Comparison of ENCODE assay signal across 10 mouse cellular contexts in genomic region chr1:191002201-191002600, GRCm38 (mm10). TPM values are rescaled to one million over a fixed set of nuclear protein-coding genes. Genes with fewer than 3 reads are reported as not detected.
A peak's percentile ranks its signal among the peaks of the same experiment; 100 is the strongest.
DNase-seq lines count a peak whose midpoint lies in the region; ATAC-seq and TF ChIP-seq lines count a peak whose summit lies in the region.
"Had no signal": no experiment of that assay in that cellular context is flagged by ENCODE, and none has a peak within 500 bp of the region (broad histone marks: within the 10 kb centered on the region; RNA-seq: fewer than 3 reads in every experiment).

No protein-coding gene starts in this region.

- TF ChIP-seq POLR2A in kidney, adult 2 months (IDR thresholded peaks at IDR 0.05; ENCODE audit: low read depth, low read length) = no peak
- TF ChIP-seq POLR2A in CH12.LX (IDR thresholded peaks at IDR 0.05; ENCODE audit: low read depth, low read length) = no peak

- H3K27me3 ChIP-seq in kidney, adult 2 months (replicated peaks; ENCODE audit: control insufficient read depth, insufficient read depth, low read length) = no peaks in the 10 kb centered on the region
- H3K27me3 ChIP-seq in kidney, embryonic 14.5 days (ENCODE audit: control insufficient read depth, insufficient read depth, low read length) = no peaks in the 10 kb centered on the region
- H3K27me3 ChIP-seq in CH12.LX (replicated peaks) = no peaks in the 10 kb centered on the region
- no peaks in the 10 kb centered on the region for H3K27me3 ChIP-seq in hindbrain, embryonic 16.5 days (replicated peaks; ENCODE audit: control insufficient read depth, insufficient read depth, low read length)

- WGBS in kidney, adult 2 months = 58% methylated on average over 6 of the region's 6 CpGs
- 62% methylated on average over 6 of the region's 6 CpGs for WGBS in kidney, embryonic 14.5 days
- 62% methylated on average over 6 of the region's 6 CpGs for WGBS in hindbrain, embryonic 16.5 days

- no peak for ATAC-seq in kidney, embryonic 14.5 days (ENCODE audit: low FRiP score, low TSS enrichment)
- ATAC-seq in hindbrain, embryonic 16.5 days = no peak

- no peaks in the 10 kb centered on the region for H3K4me1 ChIP-seq in kidney, adult 2 months (ENCODE audit: control insufficient read depth, insufficient read depth, low read length)
- no peaks in the 10 kb centered on the region for H3K4me1 ChIP-seq in kidney, embryonic 14.5 days (ENCODE audit: control insufficient read depth, insufficient read depth, low read length)
- no peaks in the 10 kb centered on the region for H3K4me1 ChIP-seq in CH12.LX (ENCODE audit: control insufficient read depth in 1 of 2, insufficient read depth in 2 of 2)
- H3K4me1 ChIP-seq in hindbrain, embryonic 16.5 days (ENCODE audit: control insufficient read depth, insufficient read depth, low read depth, low read length) = no peaks in the 10 kb centered on the region

- no peaks in the 10 kb centered on the region for H3K36me3 ChIP-seq in kidney, adult 2 months (ENCODE audit: control insufficient read depth, insufficient read depth, low read length)
- peaks cover 3% of the 10 kb centered on the region; the same call in 1 of the 2 replicates for H3K36me3 ChIP-seq in kidney, embryonic 14.5 days (ENCODE audit: control insufficient read depth, insufficient read depth, low read length)
- H3K36me3 ChIP-seq in CH12.LX (replicated peaks in 1 of 2; ENCODE audit: control insufficient read depth in 1 of 2, insufficient read depth in 1 of 2, low read length in 1 of 2) = peaks cover 26 to 58% of the 10 kb centered on the region in 2 experiments
- peaks cover 5% of the 10 kb centered on the region for H3K36me3 ChIP-seq in hindbrain, embryonic 16.5 days (ENCODE audit: control insufficient read depth, insufficient read depth, low read length)

- H3K9ac ChIP-seq in kidney, embryonic 14.5 days (ENCODE audit: low read depth, low read length) = no peak overlapping the region
- no peak overlapping the region for H3K9ac ChIP-seq in CH12.LX (ENCODE audit: insufficient read depth, low read depth)
- H3K9ac ChIP-seq in hindbrain, embryonic 16.5 days (ENCODE audit: low read depth, low read length) = no peak overlapping the region
- H3K9ac ChIP-seq: hindbrain, embryonic 14.5 days had no signal

- dilution Hi-C loops in CH12.LX (cut with MboI; ENCODE audit: extremely low pct_ligation_motif_present, extremely low pct_unique_long_range_greater_than_20kb, low sequenced_read_pairs) = no loop called here

- no peaks in the 10 kb centered on the region for H3K9me3 ChIP-seq in kidney, embryonic 14.5 days (ENCODE audit: control insufficient read depth, low read length)
- H3K9me3 ChIP-seq in CH12.LX (replicated peaks; ENCODE audit: low read length) = peaks cover 9% of the 10 kb centered on the region
- peaks cover 4% of the 10 kb centered on the region; the same call in 1 of the 2 replicates for H3K9me3 ChIP-seq in hindbrain, embryonic 16.5 days (ENCODE audit: control insufficient read depth, low read length)

- no peak overlapping the region for H3K4me2 ChIP-seq in kidney, embryonic 14.5 days (replicated peaks; ENCODE audit: low read depth, low read length)
- no peak overlapping the region for H3K4me2 ChIP-seq in CH12.LX (ENCODE audit: insufficient read depth, low read depth, poor library complexity, severe bottlenecking)
- no peak overlapping the region for H3K4me2 ChIP-seq in hindbrain, embryonic 16.5 days (ENCODE audit: low read length)
- H3K4me2 ChIP-seq: hindbrain, embryonic 14.5 days had no signal

- intact Hi-C loops in left cerebral cortex, postnatal 14 days (cut with DNase I) = no loop called here

- peak; percentile 14 for DNase-seq in kidney, adult 2 months
- no peak for DNase-seq in CH12.LX (ENCODE audit: extremely low read depth)
- peak; percentile 31 for DNase-seq in adrenal gland, postnatal 25 days
- peak; percentile 36 for DNase-seq in lung, postnatal 10 days
- no peak for DNase-seq in ovary, adult 18-20 months (ENCODE audit: low spot score)
- no peak for DNase-seq in left cerebral cortex, postnatal 14 days (ENCODE audit: low spot score in 2 of 2)

- in situ Hi-C loops in CH12.LX (cut with MboI; ENCODE audit: low pct_ligation_motif_present, low pct_unique_long_range_greater_than_20kb, low sequenced_read_pairs) = no loop called here

- TF ChIP-seq RAD21 in CH12.LX (IDR thresholded peaks at IDR 0.05; ENCODE audit: low read depth, low read length) = peak; percentile 42

- no peak for TF ChIP-seq EP300 in CH12.LX (IDR thresholded peaks at IDR 0.05; ENCODE audit: low read length)

- H3K79me2 ChIP-seq in CH12.LX (replicated peaks; ENCODE audit: control insufficient read depth, extremely low read depth, insufficient read depth, poor library complexity, severe bottlenecking) = no peaks in the 10 kb centered on the region

- H3K4me3 ChIP-seq in kidney, adult 2 months (ENCODE audit: insufficient read depth, low read depth, low read length) = no peak overlapping the region
- no peak overlapping the region for H3K4me3 ChIP-seq in kidney, embryonic 14.5 days (ENCODE audit: low read length)
- H3K4me3 ChIP-seq in CH12.LX (replicated peaks in 1 of 3; ENCODE audit: low read depth in 2 of 3, low read length in 2 of 3, poor library complexity in 1 of 3) = no peak overlapping the region
- no peak overlapping the region for H3K4me3 ChIP-seq in hindbrain, embryonic 16.5 days (ENCODE audit: low read length)

- no peak overlapping the region for H3K27ac ChIP-seq in kidney, adult 2 months (ENCODE audit: insufficient read depth, low read depth, low read length)
- H3K27ac ChIP-seq in kidney, embryonic 14.5 days (ENCODE audit: low read depth, low read length) = no peak overlapping the region
- no peak overlapping the region for H3K27ac ChIP-seq in CH12.LX (ENCODE audit: insufficient read depth, low read depth)
- no peak overlapping the region for H3K27ac ChIP-seq in hindbrain, embryonic 16.5 days (ENCODE audit: low read depth, low read length)
- H3K27ac ChIP-seq: hindbrain, embryonic 14.5 days had no signal

- peak; percentile 47 for TF ChIP-seq CTCF in kidney, adult 2 months (conservative IDR thresholded peaks at IDR 0.05; ENCODE audit: insufficient read depth, insufficient read length, low read depth, low read length)
- peak in 1 of 2 experiments; percentile 62; a peak in 2 of 4 replicates for TF ChIP-seq CTCF in CH12.LX (conservative IDR thresholded peaks at IDR 0.05 in 1 of 2, IDR thresholded peaks at IDR 0.05 in 1 of 2; ENCODE audit: low read depth in 2 of 2, low read length in 2 of 2)

TF ChIP-seq in CH12.LX, 34 proteins besides CTCF, POLR2A, EP300 and RAD21:
- TF ChIP-seq ZMIZ1 (IDR thresholded peaks at IDR 0.05; ENCODE audit: low read depth, low read length) (no peak), USF1 (IDR thresholded peaks at IDR 0.05; ENCODE audit: low read depth, low read length) (no peak), CHD1 (IDR thresholded peaks at IDR 0.05; ENCODE audit: low read depth, low read length) (no peak), ZNF384 (IDR thresholded peaks at IDR 0.05; ENCODE audit: low read depth, low read length) (no peak), ZKSCAN1 (IDR thresholded peaks at IDR 0.05; ENCODE audit: borderline replicate concordance, low read depth, low read length) (no peak), SMC3 (IDR thresholded peaks at IDR 0.05; ENCODE audit: low read depth, low read length) (peak; percentile 57)

RNA-seq across cellular contexts. Expression of gene Vash2, which starts 23.1 kb away (rescaled TPM):
- polyA plus RNA-seq in kidney, adult 2 months (2012; rRNA removed) = 0.15 and 0.22 TPM in 2 replicates
- polyA plus RNA-seq in kidney, embryonic 14.5 days (2014; fragmentation: Nextera tagmentation; extraction: Ambion mirVana) = 20.3 and 41.4 TPM in 2 replicates
- total RNA-seq in CH12.LX (2012; rRNA removed) (0.04 and 0.08 TPM in 2 replicates), CH12.LX (2014; rRNA removed) (0.05 and 0.17 TPM in 2 replicates)
- 0.16 and 0.25 TPM in 2 replicates for polyA plus RNA-seq in CH12.LX (2012; ENCODE audit: insufficient read length, low read depth)
- total RNA-seq in adrenal gland, postnatal 25 days (2021) = 0.48 and 0.49 TPM in 2 replicates
- total RNA-seq in left cerebral cortex, postnatal 14 days (2021) = 1 to 10 TPM; 3.3 to 4.4 TPM
- polyA plus RNA-seq in hindbrain, embryonic 16.5 days (2015; fragmentation: Nextera tagmentation; extraction: Ambion mirVana) = 76.5 and 84.2 TPM in 2 replicates

RNA-seq across cellular contexts. Expression of gene Flvcr1, which starts 23.8 kb away (rescaled TPM):
- 10.8 and 16.1 TPM in 2 replicates for polyA plus RNA-seq in kidney, adult 2 months (2012; rRNA removed)
- polyA plus RNA-seq in kidney, embryonic 14.5 days (2014; fragmentation: Nextera tagmentation; extraction: Ambion mirVana) = 6.8 and 8.5 TPM in 2 replicates
- total RNA-seq in CH12.LX (2012; rRNA removed) (40.0 and 47.9 TPM in 2 replicates), CH12.LX (2014; rRNA removed) (86.8 and 93.8 TPM in 2 replicates)
- polyA plus RNA-seq in CH12.LX (2012; ENCODE audit: insufficient read length, low read depth) = 35.9 and 37.5 TPM in 2 replicates
- 14.7 and 15.0 TPM in 2 replicates for total RNA-seq in adrenal gland, postnatal 25 days (2021)
- 10 to 100 TPM; 15.7 to 16.1 TPM for total RNA-seq in left cerebral cortex, postnatal 14 days (2021)
- 8.5 and 8.6 TPM in 2 replicates for polyA plus RNA-seq in hindbrain, embryonic 16.5 days (2015; fragmentation: Nextera tagmentation; extraction: Ambion mirVana)

RNA-seq across cellular contexts. Expression of gene Spata45, which starts 34.2 kb away (rescaled TPM):
- polyA plus RNA-seq in kidney, adult 2 months (2012; rRNA removed) = not detected in 2 replicates
- not detected in 2 replicates for polyA plus RNA-seq in kidney, embryonic 14.5 days (2014; fragmentation: Nextera tagmentation; extraction: Ambion mirVana)
- not detected in 2 replicates for total RNA-seq in CH12.LX (2012; rRNA removed)
- not detected in 2 replicates for total RNA-seq in CH12.LX (2014; rRNA removed)
- 0.76 TPM in 1 of 2 replicates, not detected in the other for polyA plus RNA-seq in CH12.LX (2012; ENCODE audit: insufficient read length, low read depth)
- not detected in 2 replicates for total RNA-seq in adrenal gland, postnatal 25 days (2021)
- total RNA-seq in left cerebral cortex, postnatal 14 days (2021) = not detected
- not detected in 2 replicates for polyA plus RNA-seq in hindbrain, embryonic 16.5 days (2015; fragmentation: Nextera tagmentation; extraction: Ambion mirVana)
- polyA plus RNA-seq: hindbrain, embryonic 14.5 days; liver, embryonic 16.5 days had no signal

Comparison
In these comparisons a context has a peak if more than half of its experiments do, and no peak if none do; other contexts are left out.
1. RNA of gene Vash2, which starts 23.1 kb away (polyA plus RNA-seq): 76.5 to 84.2 TPM in hindbrain, embryonic 16.5 days and 20.3 to 41.4 TPM in kidney, embryonic 14.5 days; 0.15 to 0.22 TPM in kidney, adult 2 months and 0.16 to 0.25 TPM in CH12.LX; every median in the first group is over 10 times any median in the second.
2. DNase-seq: peak in kidney, adult 2 months (single experiment), adrenal gland, postnatal 25 days (single experiment) and lung, postnatal 10 days (single experiment); none in CH12.LX (single experiment), ovary, adult 18-20 months (single experiment) and left cerebral cortex, postnatal 14 days (0 of 2).